Mouse (Mus musculus) ES-E14 (cell line): ENCODE results near the gene Ppp4r3b.
A peak's percentile ranks its signal among the peaks of the same experiment; 100 is the strongest.

Source experiments
- CHD2 ChIP-seq: IDR thresholded peaks from 2 replicates; pipeline ENCODE4 v1.6.1; 2014; ENCODE audit warnings: mild to moderate bottlenecking, low read depth, low read length, inconsistent platforms
- HCFC1 ChIP-seq: IDR thresholded peaks from 2 replicates; pipeline ENCODE4 v1.6.1; 2012; ENCODE audit warnings: low read length, inconsistent platforms, borderline replicate concordance; ENCODE audit not compliant: insufficient read depth
- MAFK ChIP-seq: IDR thresholded peaks from 2 replicates; pipeline ENCODE4 v1.6.1; 2014; ENCODE audit warnings: mild to moderate bottlenecking, low read depth, low read length, inconsistent platforms; ENCODE audit not compliant: insufficient read depth
- ZC3H11A ChIP-seq: IDR thresholded peaks from 2 replicates; pipeline ENCODE4 v1.6.1; 2012; ENCODE audit warnings: low read depth, mild to moderate bottlenecking, inconsistent platforms, low read length, borderline replicate concordance
- ZNF384 ChIP-seq: IDR thresholded peaks from 2 replicates; pipeline ENCODE4 v1.6.1; 2012; ENCODE audit warnings: low read depth, low read length, inconsistent platforms

DNA sequence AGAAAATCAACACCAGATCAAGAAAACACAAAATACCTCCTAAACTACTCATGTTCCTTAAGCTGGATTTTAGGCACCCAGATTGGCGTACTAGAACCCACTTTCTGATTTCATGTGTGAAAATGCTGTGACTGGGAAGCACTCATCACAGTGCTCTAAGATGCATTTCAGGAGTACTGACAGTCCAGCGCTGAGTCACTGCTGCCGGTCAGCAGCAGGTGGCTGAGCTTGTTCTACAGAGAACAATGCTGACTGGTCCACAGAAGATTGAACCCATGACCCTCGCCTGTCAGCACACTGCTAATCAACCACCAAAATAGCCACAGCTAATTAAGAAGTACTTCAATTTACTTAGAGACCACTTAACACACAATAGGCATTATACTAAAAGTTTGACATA lies 69.3 kb downstream of the Ppp4r3b start:
- TF ChIP-seq ZNF384 (no peak), CHD2 (no peak), HCFC1 (no peak), MAFK (0 out of 2 replicates have a peak, but pooled peaks have one; percentile 4), ZC3H11A (no peak)
